Mouse (Mus musculus) forebrain, embryonic 13.5 days (tissue): ENCODE results near the gene Rras. TPM values are rescaled to one million over a fixed set of nuclear protein-coding genes. Genes with fewer than 3 reads are reported as not detected.
A peak's percentile ranks its signal among the peaks of the same experiment; 100 is the strongest.
"Not testable (repeated sequence)": the region's sequence is repeated elsewhere in the genome, so short reads cannot be mapped to it uniquely, and the experiment has no call there.

Experiments used
- ATAC-seq: fragments of 200-750 bp; cut with Nextera tagmentation; 2 replicates; pipeline ENCODE4 v1.8.0; 2017
- H3K27ac ChIP-seq: fragments of 300-500 bp; sonication (generic); 2 replicates; pipeline ENCODE4 v1.5.1; 2015; ENCODE audit warnings: inconsistent platforms, mild to moderate bottlenecking, moderate library complexity
- H3K27me3 ChIP-seq: fragments of 300-500 bp; sonication (generic); 2 replicates; pipeline ENCODE4 v1.6.1; 2015; ENCODE audit warnings: mild to moderate bottlenecking, inconsistent platforms
- H3K36me3 ChIP-seq: fragments of 300-500 bp; sonication (generic); 2 replicates; pipeline ENCODE4 v1.6.1; 2015; ENCODE audit warnings: mild to moderate bottlenecking, inconsistent platforms; ENCODE audit not compliant: poor library complexity, severe bottlenecking
- H3K4me1 ChIP-seq: fragments of 300-500 bp; sonication (generic); 2 replicates; pipeline ENCODE4 v1.6.1; 2015; ENCODE audit warnings: inconsistent platforms
- H3K4me2 ChIP-seq: fragments of 300-500 bp; sonication (generic); 2 replicates; pipeline ENCODE4 v1.6.1; 2015; ENCODE audit warnings: inconsistent platforms, mild to moderate bottlenecking, moderate library complexity
- H3K4me3 ChIP-seq: fragments of 300-500 bp; sonication (generic); 2 replicates; pipeline ENCODE4 v1.5.1; 2015; ENCODE audit warnings: mild to moderate bottlenecking, inconsistent platforms
- H3K9ac ChIP-seq: fragments of 300-500 bp; sonication (generic); 2 replicates; pipeline ENCODE4 v1.6.1; 2015; ENCODE audit warnings: mild to moderate bottlenecking, inconsistent platforms
- H3K9me3 ChIP-seq: fragments of 300-500 bp; sonication (generic); replicated peaks from 2 replicates; pipeline ENCODE4 v1.6.1; 2016; ENCODE audit warnings: inconsistent platforms
- WGBS: fragments of 180-500 bp; shearing (Covaris S2); methylation state at CpG from one replicate; pipeline ENCODE4 v1.1.7; 2015; 5-methylcytosine and 5-hydroxymethylcytosine counted together
- polyA plus RNA-seq: library from polyadenylated mRNA; unstranded; fragments of >200 nt; fragmentation: Nextera tagmentation; extraction: Ambion mirVana; gene quantifications from 2 replicates; pipeline ENCODE4 v1.2.1, GENCODE M21; 2015

The Rras gene
- polyA plus RNA-seq, 1 experiment from 2014 or later, result 10.2 TPM

DNA sequence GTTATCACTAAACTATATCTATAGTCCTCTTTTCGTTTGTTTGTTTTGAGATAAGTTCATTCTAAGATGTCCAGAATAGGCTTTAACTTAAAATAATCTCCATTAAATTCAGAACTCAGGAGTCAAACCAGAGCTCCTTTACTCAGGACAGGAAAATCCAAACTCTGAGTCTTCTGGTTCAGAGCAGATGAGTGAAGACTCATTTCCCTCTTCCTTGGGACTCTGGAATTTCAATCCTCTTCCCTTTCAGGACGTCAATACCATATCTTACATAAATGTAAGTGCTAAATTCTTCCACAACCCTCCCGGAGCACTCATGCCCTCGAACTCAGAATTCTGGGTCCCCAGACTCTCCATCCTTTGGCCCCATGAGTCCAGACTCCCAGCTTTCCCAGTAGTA lies 1.0 kb upstream of the Rras start:
- H3K27me3 ChIP-seq, result peaks cover 26% of the 10 kb centered on the region
- H3K4me3 ChIP-seq, result peak overlapping the region; percentile 47
- peaks cover 37% of the 10 kb centered on the region for H3K4me1 ChIP-seq
- H3K27ac ChIP-seq, result peak overlapping the region; percentile 85
- ATAC-seq, result no peak
- WGBS, result 4% methylated on average over 4 of the region's 4 CpGs
- H3K4me2 ChIP-seq, result peak overlapping the region; percentile 77
- peak overlapping the region; percentile 60 for H3K9ac ChIP-seq
- peaks cover 19% of the 10 kb centered on the region for H3K36me3 ChIP-seq
- H3K9me3 ChIP-seq, result no peaks in the 10 kb centered on the region

DNA sequence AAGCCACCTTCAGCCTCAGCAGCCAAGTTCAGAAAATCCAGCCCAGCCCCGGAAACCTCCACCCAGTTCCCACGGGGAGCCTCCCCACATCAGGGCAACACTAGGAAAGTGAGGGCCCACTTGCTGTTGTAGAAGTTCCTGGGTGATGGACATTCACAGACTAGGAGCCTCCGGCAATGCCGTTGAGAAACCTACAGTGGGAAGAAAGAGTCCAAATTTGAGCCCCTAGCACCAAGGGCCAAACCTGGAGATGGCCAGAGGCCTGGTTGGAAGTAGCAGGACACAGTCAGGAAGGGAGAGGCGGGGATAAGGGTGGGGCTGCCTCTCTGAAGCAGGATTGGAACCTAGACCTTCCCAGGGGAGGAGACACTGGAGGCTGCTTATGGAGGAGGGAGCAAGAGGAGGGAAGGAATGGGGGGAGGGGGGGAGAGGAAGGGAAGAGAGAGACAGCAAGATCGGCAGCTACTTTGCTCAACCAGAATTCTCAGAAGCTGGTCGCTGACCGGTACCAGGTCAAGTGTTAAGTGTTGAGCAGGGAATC lies 1.3 kb downstream of the Rras start:
- peak overlapping the region; percentile 77; the same call in 1 of the 2 replicates for H3K4me2 ChIP-seq
- no peak overlapping the region for H3K9ac ChIP-seq
- no peak for ATAC-seq
- peaks cover 29% of the 10 kb centered on the region for H3K4me1 ChIP-seq
- H3K27me3 ChIP-seq, result peaks cover 26% of the 10 kb centered on the region
- no peaks in the 10 kb centered on the region for H3K36me3 ChIP-seq
- H3K9me3 ChIP-seq, result no peaks in the 10 kb centered on the region
- no peak overlapping the region for H3K4me3 ChIP-seq
- WGBS, result 45% methylated on average over 8 of the region's 8 CpGs
- H3K27ac ChIP-seq, result no peak overlapping the region

DNA sequence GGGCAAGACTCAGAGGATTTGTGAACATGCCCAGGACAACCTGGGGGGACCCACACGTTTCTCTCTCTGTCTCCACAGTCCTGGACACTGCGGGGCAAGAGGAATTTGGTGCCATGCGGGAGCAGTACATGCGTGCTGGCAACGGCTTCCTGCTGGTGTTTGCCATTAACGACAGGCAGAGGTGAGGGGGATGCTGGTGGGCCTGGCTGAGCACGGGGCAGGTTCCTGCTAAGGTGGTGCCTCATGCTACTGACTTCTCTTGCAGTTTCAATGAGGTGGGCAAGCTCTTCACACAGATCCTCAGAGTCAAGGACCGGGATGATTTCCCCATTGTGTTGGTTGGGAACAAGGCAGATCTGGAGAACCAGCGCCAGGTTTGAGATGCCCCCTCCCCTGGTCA lies 2.5 kb downstream of the Rras start:
- Histone ChIP-seq H3K36me3 (no peaks in the 10 kb centered on the region), H3K9me3 (no peaks in the 10 kb centered on the region), H3K9ac (no peak overlapping the region), H3K4me3 (no peak overlapping the region), H3K4me1 (peaks cover 18% of the 10 kb centered on the region), H3K27ac (no peak overlapping the region), H3K27me3 (peaks cover 26% of the 10 kb centered on the region), H3K4me2 (no peak overlapping the region)
- WGBS, result 76% methylated on average over 9 of the region's 9 CpGs
- no peak for ATAC-seq

DNA sequence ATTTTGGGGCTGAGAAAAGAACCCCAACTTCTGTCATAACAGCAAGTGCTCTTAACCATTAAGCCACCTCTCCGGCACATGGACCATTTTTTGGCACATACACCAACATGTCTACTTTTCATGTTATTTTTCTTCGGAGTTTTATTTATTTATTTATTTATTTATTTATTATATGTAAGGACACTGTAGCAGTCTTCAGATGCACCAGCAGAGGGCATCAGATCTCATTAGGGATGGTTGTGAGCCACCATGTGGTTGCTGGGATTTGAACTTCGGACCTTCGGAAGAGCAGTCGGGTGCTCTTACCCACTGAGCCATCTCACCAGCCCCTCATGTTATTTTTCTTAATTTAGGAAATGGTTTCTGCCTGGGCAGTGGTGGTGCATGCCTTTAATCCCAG lies 6.0 kb downstream of the Rras start:
- not testable (repeated sequence) for H3K9me3 ChIP-seq

DNA sequence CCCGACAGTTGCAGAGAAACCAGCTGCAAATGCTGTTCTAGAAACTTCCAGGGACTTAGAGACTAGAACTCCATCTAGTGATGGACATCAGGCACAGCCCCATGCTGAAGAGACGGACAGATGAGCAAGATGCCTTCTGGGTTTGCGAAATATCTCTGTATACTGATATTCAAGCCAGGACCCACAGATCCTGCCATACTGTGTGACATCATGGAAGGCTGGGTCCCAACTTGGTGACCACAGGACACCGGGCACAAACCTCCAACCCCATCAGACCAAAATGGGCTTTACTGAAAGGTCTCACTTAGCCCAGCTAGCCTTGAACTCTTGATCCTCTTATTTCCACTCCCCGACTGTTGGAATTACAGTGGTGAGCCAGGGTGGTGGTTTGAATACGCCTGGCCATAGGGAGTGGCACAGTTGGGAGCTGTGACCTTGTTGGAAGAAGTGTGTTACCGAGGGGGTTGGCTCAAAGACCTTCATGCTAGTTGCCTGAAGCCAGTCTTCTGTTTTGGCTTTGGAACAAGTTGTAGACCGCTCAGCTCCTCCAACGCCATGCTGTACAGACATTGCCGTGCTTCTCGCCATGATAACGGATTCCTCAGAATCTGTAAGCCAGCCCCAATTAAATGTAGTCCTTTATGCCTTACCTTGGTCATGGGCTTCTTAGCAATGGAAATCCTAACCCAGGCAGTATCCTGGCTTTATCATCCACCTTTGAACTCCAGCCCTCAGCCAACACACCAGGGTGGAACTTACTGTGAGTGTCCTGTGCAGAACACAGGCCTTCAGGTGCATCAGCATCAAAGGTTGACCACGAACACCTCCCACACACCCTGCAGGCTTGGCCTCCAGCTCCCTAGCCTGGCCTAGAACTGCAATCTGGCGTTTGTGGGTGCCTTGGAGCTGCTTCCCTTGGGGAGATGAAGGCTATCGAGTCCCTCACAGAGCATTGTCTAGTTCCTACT lies 6.8 kb downstream of the Rras start:
- no peak for ATAC-seq
- Histone ChIP-seq H3K9ac (no peak overlapping the region), H3K4me2 (no peak overlapping the region), H3K4me1 (no peaks in the 10 kb centered on the region), H3K4me3 (no peak overlapping the region), H3K27ac (0 out of 2 replicates have a peak overlapping the region, but pooled peaks have one; percentile 4), H3K36me3 (peaks cover 32% of the 10 kb centered on the region), H3K9me3 (no peaks in the 10 kb centered on the region), H3K27me3 (peaks cover 9% of the 10 kb centered on the region)
- 89% methylated on average over 15 of the region's 15 CpGs for WGBS

More for the DNA sequence above, 6.0 kb downstream of the Rras start:
- H3K4me3 ChIP-seq, H3K27ac ChIP-seq, ATAC-seq, H3K4me2 ChIP-seq, H3K4me1 ChIP-seq, H3K9ac ChIP-seq: not testable (repeated sequence)
- WGBS, result 85% methylated on average over 5 of the region's 5 CpGs
- peaks cover 24% of the 10 kb centered on the region for H3K36me3 ChIP-seq
- peaks cover 18% of the 10 kb centered on the region for H3K27me3 ChIP-seq

DNA sequence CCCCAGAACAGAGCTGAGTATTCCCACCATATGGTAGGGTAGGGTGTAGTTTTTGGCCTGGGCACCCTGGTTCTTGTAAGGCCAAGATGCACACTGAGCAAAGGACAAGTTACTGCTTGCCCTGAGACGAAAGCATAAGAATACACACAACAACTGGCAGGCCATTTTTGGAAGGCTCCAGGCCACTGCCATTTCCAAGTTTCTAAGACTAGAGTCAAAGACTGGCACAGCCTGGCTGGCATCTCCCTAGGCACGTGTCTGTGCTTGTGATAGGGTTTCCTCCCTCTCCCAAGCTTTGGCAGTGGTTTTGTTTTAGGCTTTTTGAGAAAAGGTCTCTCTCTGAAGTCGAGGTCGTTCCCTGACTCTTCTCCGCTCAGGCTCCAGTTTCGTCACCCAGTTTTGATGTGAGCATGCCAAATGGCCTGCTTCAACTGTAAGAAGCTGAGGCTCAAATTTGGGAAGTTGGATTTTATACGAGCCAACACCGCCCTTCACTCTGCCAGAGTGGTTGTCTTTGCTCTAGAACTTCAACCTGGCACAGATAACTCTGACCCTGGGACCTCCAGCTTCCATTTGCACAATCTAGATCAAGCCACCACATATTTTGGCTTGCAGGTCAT lies 8.0 kb downstream of the Rras start:
- no peak overlapping the region for H3K4me2 ChIP-seq
- H3K9ac ChIP-seq, result no peak overlapping the region
- WGBS, result 80% methylated on average over 8 of the region's 8 CpGs
- H3K4me3 ChIP-seq, result no peak overlapping the region
- no peak for ATAC-seq
- H3K4me1 ChIP-seq, result no peaks in the 10 kb centered on the region
- H3K9me3 ChIP-seq, result no peaks in the 10 kb centered on the region
- no peaks in the 10 kb centered on the region for H3K27me3 ChIP-seq
- H3K36me3 ChIP-seq, result peaks cover 44% of the 10 kb centered on the region
- H3K27ac ChIP-seq, result peak overlapping the region; percentile 7; the same call in 1 of the 2 replicates

DNA sequence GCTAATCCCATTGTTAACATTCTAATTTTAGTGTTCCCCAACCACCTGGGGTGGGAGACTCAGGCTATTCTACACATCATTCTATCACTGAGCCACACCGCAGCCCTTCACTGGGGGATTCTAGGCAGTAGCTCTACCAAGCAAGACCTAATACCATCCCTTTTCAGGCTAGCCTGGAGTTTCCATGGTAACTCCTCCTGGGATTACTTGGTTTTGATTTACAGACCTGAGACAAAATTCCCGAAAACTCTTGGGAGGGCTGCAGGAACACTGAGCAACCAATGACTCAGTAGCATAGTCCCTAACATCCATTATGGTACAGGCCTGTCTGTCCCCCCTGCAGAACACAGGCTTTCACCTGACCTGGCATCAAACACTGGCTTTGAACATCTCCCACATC lies 8.5 kb downstream of the Rras start:
- no peak overlapping the region for H3K9ac ChIP-seq
- no peak for ATAC-seq
- H3K4me3 ChIP-seq, result no peak overlapping the region
- WGBS, result 69% methylated on average over 2 of the region's 2 CpGs
- H3K9me3 ChIP-seq, result no peaks in the 10 kb centered on the region
- peaks cover 49% of the 10 kb centered on the region for H3K36me3 ChIP-seq
- no peaks in the 10 kb centered on the region for H3K27me3 ChIP-seq
- no peak overlapping the region for H3K4me2 ChIP-seq
- H3K4me1 ChIP-seq, result no peaks in the 10 kb centered on the region
- H3K27ac ChIP-seq, result 0 out of 2 replicates have a peak overlapping the region, but pooled peaks have one; percentile 7

DNA sequence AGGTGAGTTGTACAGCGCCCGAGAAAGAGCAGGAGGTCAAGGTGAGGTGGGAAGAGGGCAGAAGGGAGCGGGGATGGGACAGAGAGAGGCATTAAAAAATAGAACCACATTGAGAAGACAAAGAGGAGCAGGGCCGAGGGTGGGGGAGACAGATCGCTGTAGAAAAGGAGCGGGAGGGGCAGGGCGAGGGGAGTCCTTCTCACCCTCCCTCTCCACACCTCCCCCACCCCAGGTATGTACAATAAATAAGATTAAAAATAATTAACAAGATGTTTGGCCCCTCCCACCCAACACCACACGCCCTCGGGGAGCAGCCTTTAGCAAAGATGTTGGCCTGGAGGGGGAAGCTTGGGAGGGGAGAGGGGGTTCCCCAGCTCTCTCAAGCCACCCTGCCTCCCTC lies 10.0 kb downstream of the Rras start:
- Histone ChIP-seq H3K9ac (no peak overlapping the region), H3K9me3 (no peaks in the 10 kb centered on the region)

DNA sequence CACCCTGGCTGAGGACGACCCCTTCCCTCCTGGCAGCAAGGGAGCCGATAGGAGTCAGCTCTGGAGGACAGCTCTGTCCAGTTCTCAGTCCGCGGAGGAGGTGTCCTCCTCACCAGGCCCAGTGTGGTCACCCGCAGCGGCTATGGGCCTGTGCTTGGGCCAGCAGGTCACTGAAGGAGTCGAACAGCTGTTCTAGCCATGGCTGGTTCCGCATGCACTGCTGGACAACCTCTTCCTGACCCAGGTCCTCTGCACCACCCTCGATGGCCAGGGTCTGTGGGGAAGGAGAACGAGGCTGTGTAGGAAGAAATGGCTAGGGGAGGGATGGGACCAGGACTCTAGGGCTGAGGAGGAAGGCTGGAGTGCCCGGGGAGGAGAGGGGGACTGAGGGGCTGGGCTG lies 10.6 kb downstream of the Rras start:
- Histone ChIP-seq H3K36me3 (peaks cover 70% of the 10 kb centered on the region), H3K27me3 (no peaks in the 10 kb centered on the region)

More for the DNA sequence above, 10.0 kb downstream of the Rras start:
- H3K4me2 ChIP-seq, result no peak overlapping the region
- H3K27me3 ChIP-seq, result no peaks in the 10 kb centered on the region
- H3K36me3 ChIP-seq, result peaks cover 64% of the 10 kb centered on the region
- no peak overlapping the region for H3K4me3 ChIP-seq
- 88% methylated on average over 9 of the region's 9 CpGs for WGBS
- H3K4me1 ChIP-seq, result no peaks in the 10 kb centered on the region
- H3K27ac ChIP-seq, result no peak overlapping the region
- no peak for ATAC-seq

DNA sequence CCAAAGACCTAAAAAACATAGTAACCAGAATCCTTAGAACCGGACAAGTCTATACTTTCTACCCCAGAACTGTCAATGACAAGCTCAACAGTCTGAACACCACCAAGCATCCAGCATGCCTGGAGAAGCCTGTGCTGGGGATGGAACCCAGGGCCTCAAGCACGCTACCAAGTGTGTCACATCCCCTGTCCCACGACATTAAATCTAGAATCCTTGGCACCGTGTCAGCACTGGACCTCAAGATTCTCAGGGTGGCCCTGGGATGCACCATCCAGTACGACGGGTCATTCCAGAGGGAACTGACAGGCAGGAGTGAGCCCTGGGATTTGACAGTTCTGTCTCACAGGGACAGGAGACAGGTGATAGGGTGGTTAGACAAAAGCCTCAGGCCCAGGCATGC lies 12.2 kb downstream of the Rras start:
- H3K36me3 ChIP-seq, result peaks cover 87% of the 10 kb centered on the region
- no peak overlapping the region for H3K9ac ChIP-seq
- no peak overlapping the region for H3K4me2 ChIP-seq
- H3K27me3 ChIP-seq, result no peaks in the 10 kb centered on the region
- H3K4me1 ChIP-seq, result no peaks in the 10 kb centered on the region
- 91% methylated on average over 6 of the region's 6 CpGs for WGBS
- no peaks in the 10 kb centered on the region for H3K9me3 ChIP-seq
- H3K4me3 ChIP-seq, result no peak overlapping the region
- no peak for ATAC-seq
- no peak overlapping the region for H3K27ac ChIP-seq

More for the DNA sequence above, 10.6 kb downstream of the Rras start:
- WGBS, result 95% methylated on average over 11 of the region's 11 CpGs
- H3K9ac ChIP-seq, result no peak overlapping the region
- no peaks in the 10 kb centered on the region for H3K4me1 ChIP-seq
- no peaks in the 10 kb centered on the region for H3K9me3 ChIP-seq
- no peak overlapping the region for H3K4me2 ChIP-seq
- H3K4me3 ChIP-seq, result no peak overlapping the region
- H3K27ac ChIP-seq, result no peak overlapping the region
- ATAC-seq, result no peak

DNA sequence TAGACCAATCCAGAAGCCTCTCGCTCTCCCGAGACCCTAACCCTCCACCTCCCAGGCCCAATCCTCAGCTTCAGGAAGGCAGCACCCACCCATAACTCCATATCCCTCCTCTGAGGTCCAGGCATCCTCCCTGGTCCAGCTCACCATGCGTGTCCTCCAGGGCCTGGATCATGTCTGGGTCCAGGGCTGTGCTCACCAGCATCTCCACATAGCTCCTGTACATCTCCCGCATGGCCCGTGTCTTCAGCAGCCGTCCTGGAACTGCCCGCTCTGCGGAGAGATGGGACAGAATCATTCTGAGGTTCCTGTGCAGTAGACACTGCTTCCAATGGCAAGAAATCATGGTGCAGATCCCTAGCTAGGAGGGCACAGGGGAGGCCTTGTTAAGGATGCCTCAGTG lies 13.1 kb downstream of the Rras start:
- no peaks in the 10 kb centered on the region for H3K4me1 ChIP-seq
- H3K4me3 ChIP-seq, result no peak overlapping the region
- H3K27ac ChIP-seq, result no peak overlapping the region
- WGBS, result 94% methylated on average over 8 of the region's 8 CpGs
- H3K4me2 ChIP-seq, result no peak overlapping the region
- no peaks in the 10 kb centered on the region for H3K9me3 ChIP-seq
- peaks cover 95% of the 10 kb centered on the region for H3K36me3 ChIP-seq
- H3K27me3 ChIP-seq, result no peaks in the 10 kb centered on the region
- ATAC-seq, result no peak
- H3K9ac ChIP-seq, result no peak overlapping the region

DNA sequence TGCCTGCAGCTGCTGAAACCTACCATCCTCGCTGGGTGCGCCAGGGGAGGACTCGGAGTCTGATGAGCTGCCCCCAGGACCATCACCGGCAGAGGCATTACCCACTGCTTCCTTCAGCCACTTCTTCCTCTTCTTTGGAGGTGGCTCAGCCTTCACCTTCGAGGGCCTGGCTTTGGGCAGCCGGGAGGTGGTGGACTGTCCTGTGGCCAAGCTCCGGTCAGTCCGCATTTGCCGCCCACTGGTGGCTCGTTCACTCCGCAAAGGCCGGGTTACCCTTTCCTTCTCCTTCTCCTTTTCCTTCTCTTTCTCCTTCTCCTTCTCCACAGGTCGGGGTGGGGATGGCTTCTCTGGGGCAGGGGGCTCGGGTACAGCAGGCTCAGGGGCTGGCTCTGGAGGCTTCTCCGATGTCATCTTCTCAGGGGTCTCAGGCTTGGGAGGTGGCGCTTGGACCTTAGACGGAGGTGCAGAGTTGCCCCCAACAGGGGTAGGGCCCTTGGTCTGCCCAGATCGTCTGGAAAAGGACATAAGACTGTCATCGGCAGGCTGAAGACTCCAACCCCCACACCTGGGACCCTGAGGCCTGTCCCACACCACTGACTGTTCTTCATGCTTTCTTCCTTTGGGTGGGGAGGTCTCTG lies 16.1 kb downstream of the Rras start:
- Histone ChIP-seq H3K27ac (no peak overlapping the region), H3K9me3 (no peaks in the 10 kb centered on the region), H3K4me2 (no peak overlapping the region), H3K27me3 (no peaks in the 10 kb centered on the region), H3K36me3 (peaks cover 99% of the 10 kb centered on the region), H3K9ac (no peak overlapping the region), H3K4me1 (no peaks in the 10 kb centered on the region), H3K4me3 (no peak overlapping the region)
- no peak for ATAC-seq
- 94% methylated on average over 19 of the region's 19 CpGs for WGBS
